Mouse (Mus musculus): ENCODE measurements around the gene Cep131.
A peak's percentile ranks its signal among the peaks of the same experiment; 100 is the strongest.

- TF ChIP-seq CTCF (IDR thresholded peaks at IDR 0.05; ENCODE audit: borderline replicate concordance, insufficient read depth, low read length), result no peak
- peak; percentile 68 for TF ChIP-seq POLR2A (IDR thresholded peaks at IDR 0.05; ENCODE audit: low read depth, low read length)
These were observed at the start of gene Cep131 for GRCm38 (mm10) chr11:120086702-120087152.
